Mouse (Mus musculus) layer of hippocampus, adult 8-10 months (tissue): ENCODE measurements around the gene B3galnt2. TPM values are rescaled to one million over a fixed set of nuclear protein-coding genes. Genes with fewer than 3 reads are reported as not detected.
"Not testable (repeated sequence)": the region's sequence is repeated elsewhere in the genome, so short reads cannot be mapped to it uniquely, and the experiment has no call there.

Source experiments
- DNase-seq, 2 experiments: peaks; one replicate each; pipeline ENCODE4 v3.0.0; 2022; ENCODE audit warnings: low spot score in 2 of 2
- total RNA-seq, 4 experiments: library from RNA; stranded (reverse); gene quantifications; 2 replicates each; pipeline ENCODE4 v1.2.4; 2022

B3galnt2 gene
- total RNA-seq, 4 experiments from 2014 or later, result 16.1 to 21.5 (median 17.7) TPM

DNA sequence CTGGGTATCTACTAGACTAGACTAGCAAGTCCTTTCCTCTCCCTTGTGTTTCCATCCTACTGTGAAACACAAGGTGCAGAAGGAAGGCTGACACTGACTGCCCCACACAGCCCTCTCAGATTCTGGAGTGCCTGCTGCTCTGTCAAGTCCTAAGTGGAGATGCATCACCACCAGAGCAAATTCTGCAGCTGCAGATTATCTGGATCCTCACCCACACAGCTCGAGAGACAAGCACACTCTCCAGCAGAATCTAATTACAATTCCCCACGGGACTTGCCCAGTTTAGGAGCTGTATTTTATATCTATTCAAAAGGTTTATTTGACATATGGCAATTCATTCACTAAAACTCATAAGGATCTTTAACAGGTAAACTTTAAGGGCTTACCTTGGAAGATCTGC is 51.8 kb downstream of the B3galnt2 start:
- no peak for DNase-seq

DNA sequence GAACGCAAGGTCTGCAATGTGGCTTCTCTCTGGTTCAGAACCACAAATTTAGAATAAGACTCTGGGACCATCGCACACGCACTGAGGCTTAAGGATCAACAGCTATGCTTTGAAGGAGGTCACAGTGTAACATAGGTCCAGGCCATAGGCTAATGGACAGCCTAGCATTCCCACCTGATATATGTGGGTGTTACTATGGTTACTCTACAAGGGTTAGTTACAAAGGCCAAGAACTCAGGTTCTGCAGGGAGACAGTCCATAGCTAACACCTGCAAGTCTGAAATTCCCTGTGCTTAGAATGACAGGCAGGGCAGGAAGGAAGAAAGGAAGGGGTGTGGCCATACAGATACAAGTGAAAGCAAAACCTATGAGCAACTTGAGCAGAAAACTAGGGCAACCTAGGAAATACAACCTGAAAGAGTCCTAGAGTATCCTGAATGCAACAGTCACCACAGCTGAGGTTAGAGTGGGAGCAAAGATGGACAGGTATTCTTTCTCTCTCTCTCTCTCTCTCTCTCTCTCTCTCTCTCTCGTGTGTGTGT is 57.3 kb downstream of the B3galnt2 start:
- DNase-seq, result no peak

DNA sequence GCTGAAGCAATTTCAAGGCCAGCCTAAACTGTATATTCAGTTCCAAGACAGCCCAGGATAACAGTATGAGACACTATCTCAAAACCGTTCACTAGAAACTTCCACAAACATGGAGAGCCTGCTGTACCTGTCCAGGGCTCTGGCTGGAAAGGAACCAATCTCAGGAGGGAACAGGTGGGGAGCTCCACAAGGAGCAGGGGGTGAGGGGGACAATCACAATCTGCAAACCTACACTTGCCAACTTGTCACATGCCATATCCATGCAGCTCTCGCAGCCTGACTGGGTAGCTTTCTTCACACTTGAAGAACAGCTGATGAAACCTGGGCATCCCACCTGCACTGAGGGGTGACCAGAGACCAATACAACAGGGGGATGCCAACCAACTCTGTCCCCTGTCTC is 59.7 kb downstream of the B3galnt2 start:
- no peak for DNase-seq

DNA sequence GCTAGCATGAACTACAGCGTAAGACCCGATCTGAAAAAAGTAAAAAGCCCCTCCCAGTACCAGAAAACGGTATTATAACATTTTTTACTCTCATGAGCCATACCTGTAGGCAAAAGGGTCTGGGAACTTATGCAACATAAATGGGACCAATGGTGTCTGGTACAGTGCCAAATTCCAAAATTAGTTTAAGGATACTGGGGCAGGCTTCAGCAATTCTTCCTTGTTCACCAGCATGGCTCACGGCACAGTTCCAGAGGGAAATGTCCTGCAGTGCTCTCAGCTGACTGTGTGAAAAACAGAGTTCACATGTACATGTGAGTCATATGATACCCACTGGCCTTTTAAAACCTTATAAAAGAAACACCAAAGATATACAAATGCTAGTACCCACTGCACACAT is 60.3 kb downstream of the B3galnt2 start:
- DNase-seq, result no peak

DNA sequence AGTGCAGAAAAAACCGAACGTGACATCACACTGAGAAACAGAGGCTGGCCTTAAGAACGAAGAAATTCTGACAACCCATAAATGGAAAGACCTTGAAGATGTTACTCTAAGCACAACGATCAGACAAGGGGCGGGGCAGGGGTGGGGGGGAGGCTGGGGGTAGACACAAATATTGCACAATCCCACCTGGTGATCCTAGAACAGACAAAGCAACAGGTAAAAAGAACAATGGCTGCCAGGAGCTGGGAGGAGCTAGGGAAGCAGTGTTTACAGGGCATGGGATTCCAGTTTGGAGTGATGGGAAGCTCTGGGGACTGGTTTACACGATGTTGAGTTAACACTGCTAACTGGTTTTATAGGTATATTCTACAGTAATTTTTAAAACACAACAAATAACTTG is 61.3 kb downstream of the B3galnt2 start:
- DNase-seq, result no peak

DNA sequence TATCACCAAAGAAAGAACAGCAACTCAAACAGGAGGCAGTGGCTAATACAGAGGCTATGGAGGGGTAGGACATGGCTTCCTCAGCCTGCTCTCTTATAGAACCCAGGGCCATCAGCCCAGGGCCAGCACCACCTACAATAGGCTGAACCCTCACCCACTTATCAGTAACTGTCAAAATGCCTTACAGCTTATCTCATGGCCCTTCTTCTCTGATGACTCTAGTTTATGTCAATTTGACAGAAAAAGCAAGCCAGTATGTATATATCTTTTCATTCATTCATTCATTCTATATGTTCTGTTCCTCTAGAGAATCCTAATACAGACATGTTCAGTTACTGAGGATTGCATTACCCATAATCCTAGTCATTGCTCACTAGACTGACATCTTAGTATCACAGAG is 64.0 kb downstream of the B3galnt2 start:
- DNase-seq, result no peak

DNA sequence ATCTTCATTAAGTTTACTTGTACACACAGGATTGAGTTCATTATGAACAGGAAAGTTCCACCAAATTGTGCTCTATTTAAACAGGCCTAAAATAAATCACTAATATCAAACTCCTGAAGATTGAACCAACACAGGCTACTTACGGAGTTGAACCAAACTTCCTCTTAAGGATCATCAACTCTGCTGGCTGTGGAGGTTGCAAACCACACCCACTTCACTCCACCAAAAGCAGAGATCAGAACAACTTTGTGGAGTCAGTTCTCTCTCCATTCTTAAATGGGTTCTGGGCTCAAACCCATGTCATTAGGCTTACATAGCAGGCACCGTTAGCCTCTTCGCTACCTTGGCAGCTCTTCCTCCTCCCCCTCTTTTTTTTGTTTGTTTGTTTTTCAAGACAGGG is 64.6 kb downstream of the B3galnt2 start:
- DNase-seq, result no peak

DNA sequence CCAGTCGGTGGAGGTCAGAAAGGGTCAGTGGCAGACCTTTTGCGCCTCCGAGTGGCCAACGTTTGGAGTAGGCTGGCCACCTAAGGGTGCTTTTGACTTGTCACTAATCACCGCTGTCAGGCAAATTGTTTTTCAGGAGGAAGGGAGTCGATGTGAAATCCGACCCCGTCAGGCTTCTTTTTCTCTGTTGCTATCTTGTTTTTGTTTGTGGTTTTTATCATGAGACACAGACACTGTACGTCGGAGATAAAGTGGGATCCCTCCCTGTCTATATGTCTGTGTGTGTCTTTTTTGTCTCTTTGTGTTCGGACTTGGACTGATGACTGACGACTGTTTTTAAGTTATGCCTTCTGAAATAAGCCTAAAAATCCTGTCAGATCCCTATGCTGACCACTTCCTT is 67.1 kb downstream of the B3galnt2 start:
- DNase-seq, result not testable (repeated sequence)

DNA sequence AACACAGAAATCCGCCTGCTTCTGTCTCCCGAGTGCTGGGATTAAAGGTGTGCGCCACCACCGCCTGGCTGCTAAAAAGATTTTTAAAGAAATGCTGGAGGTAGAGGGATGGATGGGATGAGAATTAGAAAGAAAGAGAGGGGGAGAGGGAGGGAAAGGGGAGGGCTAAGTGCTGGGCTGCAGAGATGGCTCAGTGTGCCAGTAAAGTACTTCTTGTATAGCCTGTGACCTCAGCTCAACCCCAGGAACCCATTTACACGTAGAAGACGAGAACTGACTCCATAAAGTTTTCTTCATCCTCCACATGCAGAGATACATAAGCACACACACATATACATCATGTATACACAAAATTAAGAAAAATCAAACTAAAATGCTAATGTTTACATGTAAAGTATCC is 71.3 kb downstream of the B3galnt2 start:
- no peak for DNase-seq

DNA sequence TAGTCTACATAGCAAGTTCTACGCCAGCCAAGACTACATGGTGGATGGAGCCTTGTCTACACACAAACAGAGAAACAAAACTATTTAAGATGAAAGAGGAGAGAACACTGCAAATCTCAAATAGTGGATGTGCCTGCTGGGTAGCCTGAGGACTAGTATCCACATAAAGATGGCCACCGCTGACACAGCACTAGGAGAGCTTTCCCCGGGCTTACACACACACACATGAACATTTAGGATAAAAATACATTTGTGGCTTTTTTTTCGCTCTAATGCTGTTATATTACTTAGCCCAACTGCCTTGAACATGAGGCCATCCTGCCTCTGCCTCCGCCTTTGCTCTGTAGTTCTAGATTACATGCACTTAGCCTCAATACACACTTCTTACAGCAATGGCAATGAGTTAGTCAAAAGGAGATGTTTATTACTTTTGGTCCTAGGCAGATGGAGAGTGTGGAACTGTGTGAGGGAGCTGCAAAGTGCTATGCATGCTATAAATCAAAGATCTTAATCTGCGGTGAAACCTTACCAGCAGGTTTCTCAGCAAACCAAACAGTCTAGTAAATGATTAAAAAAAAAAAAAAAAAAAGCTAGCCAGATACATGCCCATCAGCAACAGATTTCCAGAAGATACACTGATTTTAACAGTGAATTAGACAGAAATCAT is 72.0 kb downstream of the B3galnt2 start:
- no peak for DNase-seq

DNA sequence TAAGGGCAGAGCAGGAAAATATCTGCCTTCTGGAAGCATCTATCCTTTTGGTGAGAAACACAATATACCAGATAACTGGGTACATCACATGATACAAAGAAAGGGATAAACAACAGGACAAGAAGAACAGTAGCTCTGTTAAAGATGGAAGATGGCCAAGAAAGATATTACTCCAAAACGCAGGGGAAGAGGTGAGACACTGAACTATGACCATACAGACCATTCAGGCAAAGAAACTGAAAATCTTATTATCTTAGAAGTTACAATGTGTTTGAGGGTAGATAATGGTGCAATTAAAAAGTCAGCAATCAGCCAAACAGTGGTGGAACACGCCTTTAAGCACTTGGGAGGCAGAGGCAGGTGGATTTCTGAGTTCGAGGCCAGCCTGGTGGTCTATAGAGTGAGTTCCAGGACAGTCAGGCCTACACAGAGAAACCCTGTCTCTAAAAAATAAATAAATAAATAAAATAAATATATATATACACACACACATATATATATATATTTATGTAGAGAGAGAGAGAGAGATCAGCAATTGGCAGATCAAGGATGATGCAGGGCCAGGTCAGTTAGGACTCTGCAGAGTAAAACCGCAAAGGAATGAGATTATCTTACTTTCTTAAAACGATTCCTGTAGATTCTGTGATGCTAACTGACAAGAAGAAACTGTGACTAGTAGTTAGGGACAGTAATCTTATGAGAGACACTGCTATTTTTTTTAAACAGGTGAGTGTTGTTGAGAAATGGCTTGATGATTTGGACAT is 79.2 kb downstream of the B3galnt2 start:
- no peak for DNase-seq

DNA sequence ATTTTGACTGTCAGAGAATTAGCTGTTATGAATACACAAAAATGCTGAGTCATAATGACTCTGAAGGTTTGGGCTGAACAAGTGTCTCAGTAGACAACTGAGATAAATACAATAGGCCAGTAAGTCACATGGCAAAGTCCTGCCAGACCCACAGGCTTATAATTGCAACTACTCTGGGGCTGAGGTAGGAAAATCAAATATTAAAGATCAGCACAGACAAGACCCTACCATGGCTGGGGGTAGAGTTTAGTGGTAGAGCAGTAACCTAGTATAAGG is 79.7 kb downstream of the B3galnt2 start:
- DNase-seq, result no peak

DNA sequence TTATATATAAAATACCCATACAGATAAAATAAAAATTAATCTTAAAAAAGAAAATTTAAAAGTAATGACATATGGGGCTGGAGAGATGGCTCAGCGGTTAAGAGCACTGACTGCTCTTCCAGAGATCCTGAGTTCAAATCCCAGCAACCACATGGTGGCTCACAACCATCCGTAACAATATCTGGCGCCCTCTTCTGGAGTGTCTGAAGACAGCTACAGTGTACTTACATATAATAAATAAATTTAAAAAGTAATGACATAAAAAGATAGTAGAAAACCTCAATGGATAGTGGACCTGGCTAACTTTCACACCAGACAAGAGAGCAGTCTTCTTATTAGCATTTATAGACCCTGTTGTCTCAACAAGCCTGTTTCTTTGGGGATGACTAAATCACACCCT is 81.1 kb downstream of the B3galnt2 start:
- not testable (repeated sequence) for DNase-seq

DNA sequence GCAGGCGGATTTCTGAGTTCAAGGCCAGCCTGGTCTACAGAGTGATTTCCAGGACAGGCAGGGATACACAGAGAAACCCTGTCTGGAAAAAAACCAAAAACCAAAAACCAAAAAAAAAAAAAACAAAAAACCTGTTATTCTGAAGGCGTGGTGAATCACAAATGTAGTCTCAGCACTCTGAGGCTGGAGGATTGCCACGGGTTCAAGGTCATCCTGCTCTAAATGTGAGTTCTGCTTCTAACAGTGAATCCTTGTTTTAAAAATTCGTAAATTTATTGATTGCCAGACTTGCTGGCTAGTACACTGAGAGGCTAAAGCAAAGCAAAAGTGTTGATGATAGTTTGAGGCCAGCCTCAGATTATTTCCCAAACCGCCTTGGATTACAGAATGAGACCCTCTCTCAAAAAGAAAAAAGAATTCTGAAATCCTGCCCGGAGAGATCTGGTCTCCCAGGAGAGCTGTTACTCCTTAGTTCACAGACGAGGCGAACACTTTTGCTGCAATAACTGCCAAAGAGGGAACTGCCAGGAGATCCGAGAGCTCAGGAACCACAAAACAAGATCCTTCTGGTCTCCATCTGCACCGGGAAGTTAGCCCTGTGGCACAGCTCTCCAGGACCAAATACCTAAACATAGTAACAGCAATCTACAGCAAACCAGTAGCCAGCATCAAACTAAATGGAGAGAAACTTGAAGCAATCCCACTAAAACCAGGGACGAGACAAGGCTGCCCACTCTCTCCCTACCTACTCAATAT is 81.8 kb downstream of the B3galnt2 start:
- no peak for DNase-seq

DNA sequence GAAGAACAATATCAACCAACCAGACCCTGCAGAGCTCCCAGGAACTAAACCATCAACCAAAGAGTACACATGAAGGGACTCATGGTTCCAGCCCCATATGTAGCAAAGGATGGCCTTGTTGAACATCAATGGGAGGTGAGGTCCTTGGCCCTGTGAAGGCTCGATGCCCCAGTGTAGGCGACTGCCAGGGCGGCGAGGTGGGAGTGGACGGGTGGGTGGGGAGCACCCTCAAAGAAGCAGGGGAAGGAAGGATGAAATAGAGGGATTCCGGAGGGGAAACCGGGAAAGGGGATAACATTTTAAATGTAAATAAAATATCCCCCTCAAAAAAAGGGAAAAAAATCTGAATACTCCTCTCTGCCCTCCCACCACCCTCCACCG is 84.6 kb downstream of the B3galnt2 start:
- DNase-seq, result peak in 1 of 2 experiments; percentile 22

DNA sequence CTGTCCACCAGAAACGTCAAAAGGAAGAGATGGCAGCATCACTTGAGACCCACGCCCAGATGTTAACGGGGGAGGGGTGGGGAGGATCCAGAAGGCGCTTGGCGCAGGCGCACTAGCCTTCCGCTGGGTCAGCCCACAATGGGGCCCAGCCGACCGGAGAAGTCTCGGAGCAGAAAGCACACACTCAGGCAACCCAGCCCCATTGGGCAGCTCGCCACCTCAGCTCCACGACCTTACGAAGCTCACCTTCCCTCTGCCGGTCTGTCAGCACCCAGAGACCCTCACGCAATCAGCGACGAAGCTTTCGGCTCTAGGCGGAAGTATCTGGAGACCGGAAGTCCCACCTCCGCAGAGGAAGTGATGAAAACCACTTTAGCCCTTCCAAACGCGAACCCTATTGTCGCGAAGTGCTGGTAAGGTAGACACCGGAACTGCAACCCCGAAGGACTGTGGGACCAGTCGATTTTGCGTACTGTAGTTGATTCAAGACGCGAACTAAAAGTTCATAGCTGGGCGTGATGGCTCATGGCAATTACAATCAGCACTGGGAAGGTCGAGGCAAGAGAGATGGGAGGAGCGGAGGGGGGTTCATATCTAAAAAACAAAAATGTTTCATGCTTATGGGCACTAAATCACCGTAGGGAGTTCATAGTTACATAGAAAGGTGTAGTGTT is 85.2 kb downstream of the B3galnt2 start, which contains the start of gene Tbce:
Gene Tbce, minus strand, starts transcription at position 347 of the 674 bp plus-strand sequence.
- peak; percentile 89 to 93 for DNase-seq

DNA sequence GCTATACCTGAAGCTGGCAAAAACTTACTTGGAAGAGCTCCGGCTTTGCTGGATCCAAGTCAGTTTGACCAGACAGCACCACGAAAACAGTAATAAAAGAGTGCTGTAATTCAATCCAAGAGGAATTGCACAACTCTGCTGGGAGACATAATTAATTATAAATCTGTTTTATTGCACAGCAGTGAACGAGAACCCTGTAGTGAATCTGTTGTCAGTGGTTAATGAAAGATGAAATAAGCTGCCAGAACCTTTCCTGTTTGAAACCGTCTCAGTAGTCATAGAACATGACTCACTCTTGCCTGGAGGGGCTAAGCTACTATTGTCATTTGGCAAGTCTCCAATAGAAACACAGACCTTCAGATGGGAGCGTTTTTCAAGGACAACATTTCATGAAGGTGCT is 85.9 kb downstream of the B3galnt2 start:
- DNase-seq, result no peak

DNA sequence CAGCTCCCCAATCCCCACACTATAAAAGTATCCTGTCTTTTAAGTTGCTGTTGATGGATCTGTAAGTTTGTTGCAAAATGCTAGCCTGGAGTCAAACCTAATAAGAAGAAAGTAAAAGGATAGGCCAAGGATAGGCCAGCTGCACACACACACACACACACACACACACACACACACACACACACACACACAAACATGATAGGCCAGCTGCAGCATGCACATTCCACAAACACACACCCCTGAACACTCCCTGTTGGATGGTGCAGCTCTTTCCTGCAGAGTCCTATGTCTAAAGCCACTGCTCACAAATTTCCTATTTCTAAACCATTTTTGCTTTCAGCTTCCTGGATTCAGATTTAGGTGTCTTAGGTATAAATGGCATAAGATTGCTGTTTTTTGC is 89.6 kb downstream of the B3galnt2 start:
- DNase-seq, result no peak

DNA sequence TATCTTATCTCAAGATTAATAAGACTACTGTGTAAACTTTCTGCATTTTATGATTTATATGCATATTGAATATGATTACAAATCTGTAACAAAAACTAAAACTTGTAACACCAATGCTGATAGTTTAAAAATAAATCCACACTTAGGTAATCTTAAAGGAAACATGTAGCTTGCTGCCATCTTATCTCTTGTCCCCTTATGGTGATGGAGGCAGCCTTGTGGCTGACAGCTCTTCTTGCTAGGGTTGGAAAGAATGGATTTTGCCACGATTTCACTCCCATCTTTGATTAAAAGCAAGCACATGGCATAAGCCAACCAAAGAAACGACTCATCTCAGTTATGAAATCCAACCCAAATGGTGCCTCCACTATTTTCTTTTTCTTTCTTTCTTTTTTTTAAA is 90.3 kb downstream of the B3galnt2 start:
- DNase-seq, result no peak
